Mouse (Mus musculus): ENCODE data around the gene Rftn1. TPM values are rescaled to one million over a fixed set of nuclear protein-coding genes. Genes with fewer than 3 reads are reported as not detected.

Gene Rftn1
- polyA plus RNA-seq, 1 experiment from 2014 or later: 15.5 TPM

- no peaks in the 10 kb centered on the region for H3K36me3 ChIP-seq (ENCODE audit: control insufficient read depth, insufficient read depth, low read length)
- ATAC-seq (ENCODE audit: low read depth): no peak
- WGBS: 81% methylated on average over 7 of the region's 7 CpGs
- peaks cover 5% of the 10 kb centered on the region; the same call in 1 of the 2 replicates for H3K4me1 ChIP-seq (ENCODE audit: control insufficient read depth, insufficient read depth, low read length)
- no peak overlapping the region for H3K9ac ChIP-seq (ENCODE audit: low read depth, low read length)
- H3K4me3 ChIP-seq (ENCODE audit: low read depth, low read length): no peak overlapping the region
- H3K27ac ChIP-seq (replicated peaks; ENCODE audit: low read depth, low read length): no peak overlapping the region
- DNase-seq (ENCODE audit: low spot score): no peak
- no peaks in the 10 kb centered on the region for H3K9me3 ChIP-seq (ENCODE audit: control insufficient read depth, low read length)
- no peaks in the 10 kb centered on the region for H3K27me3 ChIP-seq (replicated peaks; ENCODE audit: control insufficient read depth, insufficient read depth, low read length)
- no peak overlapping the region for H3K4me2 ChIP-seq (ENCODE audit: low read depth, low read length)
Measured at GRCm38 (mm10) chr17:50054586-50054985, 135.9 kb downstream of the Rftn1 start.

GRCm38 (mm10) chr17:50053961-50054360 is 136.5 kb downstream of the Rftn1 start:
- 88% methylated on average over 1 of the region's 1 CpGs for WGBS
- ATAC-seq (ENCODE audit: low read depth) (no peak), DNase-seq (ENCODE audit: low spot score) (no peak)
- Histone ChIP-seq H3K27ac (replicated peaks; ENCODE audit: low read depth, low read length) (no peak overlapping the region), H3K36me3 (ENCODE audit: control insufficient read depth, insufficient read depth, low read length) (no peaks in the 10 kb centered on the region), H3K4me3 (ENCODE audit: low read depth, low read length) (no peak overlapping the region), H3K27me3 (replicated peaks; ENCODE audit: control insufficient read depth, insufficient read depth, low read length) (no peaks in the 10 kb centered on the region), H3K4me1 (ENCODE audit: control insufficient read depth, insufficient read depth, low read length) (peaks cover 5% of the 10 kb centered on the region; the same call in 1 of the 2 replicates), H3K9ac (ENCODE audit: low read depth, low read length) (no peak overlapping the region), H3K9me3 (ENCODE audit: control insufficient read depth, low read length) (no peaks in the 10 kb centered on the region), H3K4me2 (ENCODE audit: low read depth, low read length) (no peak overlapping the region)

DNA sequence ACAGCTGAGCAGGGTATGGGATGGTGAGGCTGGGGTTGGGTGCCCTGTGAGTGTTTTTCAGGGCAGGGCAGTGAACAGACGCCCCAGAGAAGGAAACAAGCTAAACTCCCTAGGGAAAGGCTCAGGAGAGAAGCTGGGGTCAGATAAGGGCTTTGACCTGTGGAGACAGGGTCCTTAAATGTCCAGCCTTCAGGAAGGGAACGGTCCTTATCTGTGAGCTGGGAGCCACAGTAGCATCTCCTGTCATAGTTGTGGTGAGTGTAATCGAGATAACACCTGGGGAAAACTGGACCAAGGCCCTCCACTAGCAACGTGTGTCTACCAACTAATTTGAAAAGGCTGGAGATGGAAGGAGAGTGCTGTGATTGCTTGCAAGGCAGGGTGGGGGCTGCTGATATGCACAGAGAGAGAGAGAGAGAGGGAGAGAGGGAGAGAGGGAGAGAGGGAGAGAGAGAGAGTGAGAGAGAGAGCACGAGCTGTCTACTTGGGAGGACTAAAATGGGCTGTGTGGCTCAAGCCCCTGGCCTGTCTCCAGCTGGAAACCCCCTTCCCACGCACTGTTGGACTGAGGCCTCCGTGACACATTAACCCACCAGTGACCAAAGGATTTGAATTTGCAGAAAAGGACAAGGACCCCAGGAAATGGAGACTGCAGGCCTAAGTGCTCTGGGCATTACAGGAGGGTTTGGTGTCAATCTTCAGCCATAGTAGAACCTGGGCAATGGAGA is 137.6 kb downstream of the Rftn1 start:
- no peaks in the 10 kb centered on the region for H3K27me3 ChIP-seq (replicated peaks; ENCODE audit: control insufficient read depth, insufficient read depth, low read length)
- H3K9ac ChIP-seq (ENCODE audit: low read depth, low read length): no peak overlapping the region
- H3K4me1 ChIP-seq (ENCODE audit: control insufficient read depth, insufficient read depth, low read length): peaks cover 5% of the 10 kb centered on the region; the same call in 1 of the 2 replicates
- WGBS: 50% methylated on average over 7 of the region's 7 CpGs
- DNase-seq (ENCODE audit: low spot score) (no peak), ATAC-seq (ENCODE audit: low read depth) (no peak)
- H3K9me3 ChIP-seq (ENCODE audit: control insufficient read depth, low read length): no peaks in the 10 kb centered on the region
- H3K36me3 ChIP-seq (ENCODE audit: control insufficient read depth, insufficient read depth, low read length): no peaks in the 10 kb centered on the region
- H3K27ac ChIP-seq (replicated peaks; ENCODE audit: low read depth, low read length): no peak overlapping the region
- no peak overlapping the region for H3K4me2 ChIP-seq (ENCODE audit: low read depth, low read length)
- H3K4me3 ChIP-seq (ENCODE audit: low read depth, low read length): no peak overlapping the region

- ATAC-seq (ENCODE audit: low read depth) (no peak), DNase-seq (ENCODE audit: low spot score) (no peak)
- H3K9me3 ChIP-seq (ENCODE audit: control insufficient read depth, low read length): no peaks in the 10 kb centered on the region
- H3K36me3 ChIP-seq (ENCODE audit: control insufficient read depth, insufficient read depth, low read length): no peaks in the 10 kb centered on the region
- WGBS: 72% methylated on average over 9 of the region's 9 CpGs
- no peak overlapping the region for H3K27ac ChIP-seq (replicated peaks; ENCODE audit: low read depth, low read length)
- H3K4me1 ChIP-seq (ENCODE audit: control insufficient read depth, insufficient read depth, low read length): peaks cover 5% of the 10 kb centered on the region; the same call in 1 of the 2 replicates
- no peaks in the 10 kb centered on the region for H3K27me3 ChIP-seq (replicated peaks; ENCODE audit: control insufficient read depth, insufficient read depth, low read length)
- H3K9ac ChIP-seq (ENCODE audit: low read depth, low read length): no peak overlapping the region
- H3K4me3 ChIP-seq (ENCODE audit: low read depth, low read length): no peak overlapping the region
- no peak overlapping the region for H3K4me2 ChIP-seq (ENCODE audit: low read depth, low read length)
Measured at GRCm38 (mm10) chr17:50050456-50050855, 140.0 kb downstream of the Rftn1 start.

GRCm38 (mm10) chr17:50048209-50048608 is 142.3 kb downstream of the Rftn1 start:
- Histone ChIP-seq H3K9ac (ENCODE audit: low read depth, low read length) (no peak overlapping the region), H3K4me2 (ENCODE audit: low read depth, low read length) (no peak overlapping the region), H3K4me3 (ENCODE audit: low read depth, low read length) (no peak overlapping the region), H3K27ac (replicated peaks; ENCODE audit: low read depth, low read length) (no peak overlapping the region), H3K27me3 (replicated peaks; ENCODE audit: control insufficient read depth, insufficient read depth, low read length) (no peaks in the 10 kb centered on the region), H3K9me3 (ENCODE audit: control insufficient read depth, low read length) (no peaks in the 10 kb centered on the region), H3K4me1 (ENCODE audit: control insufficient read depth, insufficient read depth, low read length) (0 out of 2 replicates have a peak, but pooled peaks cover 5% of the 10 kb centered on the region), H3K36me3 (ENCODE audit: control insufficient read depth, insufficient read depth, low read length) (no peaks in the 10 kb centered on the region)
- ATAC-seq (ENCODE audit: low read depth): no peak
- no peak for DNase-seq (ENCODE audit: low spot score)
- 70% methylated on average over 9 of the region's 9 CpGs for WGBS

GRCm38 (mm10) chr17:50047182-50047581 is 143.3 kb downstream of the Rftn1 start:
- WGBS: 90% methylated on average over 12 of the region's 12 CpGs
- no peaks in the 10 kb centered on the region for H3K36me3 ChIP-seq (ENCODE audit: control insufficient read depth, insufficient read depth, low read length)
- no peaks in the 10 kb centered on the region for H3K27me3 ChIP-seq (replicated peaks; ENCODE audit: control insufficient read depth, insufficient read depth, low read length)
- H3K9me3 ChIP-seq (ENCODE audit: control insufficient read depth, low read length): no peaks in the 10 kb centered on the region
- 0 out of 2 replicates have a peak, but pooled peaks cover 5% of the 10 kb centered on the region for H3K4me1 ChIP-seq (ENCODE audit: control insufficient read depth, insufficient read depth, low read length)
- H3K4me2 ChIP-seq (ENCODE audit: low read depth, low read length): no peak overlapping the region
- H3K4me3 ChIP-seq (ENCODE audit: low read depth, low read length): no peak overlapping the region
- no peak overlapping the region for H3K9ac ChIP-seq (ENCODE audit: low read depth, low read length)
- DNase-seq (ENCODE audit: low spot score) (no peak), ATAC-seq (ENCODE audit: low read depth) (no peak)
- H3K27ac ChIP-seq (replicated peaks; ENCODE audit: low read depth, low read length): no peak overlapping the region

GRCm38 (mm10) chr17:50040727-50041410 is 149.6 kb downstream of the Rftn1 start:
- Histone ChIP-seq H3K36me3 (ENCODE audit: control insufficient read depth, insufficient read depth, low read length) (no peaks in the 10 kb centered on the region), H3K27me3 (replicated peaks; ENCODE audit: control insufficient read depth, insufficient read depth, low read length) (no peaks in the 10 kb centered on the region), H3K27ac (replicated peaks; ENCODE audit: low read depth, low read length) (no peak overlapping the region), H3K9me3 (ENCODE audit: control insufficient read depth, low read length) (no peaks in the 10 kb centered on the region), H3K4me1 (ENCODE audit: control insufficient read depth, insufficient read depth, low read length) (no peaks in the 10 kb centered on the region), H3K4me2 (ENCODE audit: low read depth, low read length) (no peak overlapping the region), H3K4me3 (ENCODE audit: low read depth, low read length) (no peak overlapping the region), H3K9ac (ENCODE audit: low read depth, low read length) (no peak overlapping the region)
- WGBS: 87% methylated on average over 3 of the region's 3 CpGs
- ATAC-seq (ENCODE audit: low read depth) (no peak), DNase-seq (ENCODE audit: low spot score) (no peak)

GRCm38 (mm10) chr17:50037882-50038665 is 152.4 kb downstream of the Rftn1 start:
- H3K4me1 ChIP-seq (ENCODE audit: control insufficient read depth, insufficient read depth, low read length): no peaks in the 10 kb centered on the region
- H3K27me3 ChIP-seq (replicated peaks; ENCODE audit: control insufficient read depth, insufficient read depth, low read length): no peaks in the 10 kb centered on the region
- H3K4me3 ChIP-seq (ENCODE audit: low read depth, low read length): no peak overlapping the region
- H3K27ac ChIP-seq (replicated peaks; ENCODE audit: low read depth, low read length): no peak overlapping the region
- WGBS: 86% methylated on average over 10 of the region's 10 CpGs
- DNase-seq (ENCODE audit: low spot score) (no peak), ATAC-seq (ENCODE audit: low read depth) (no peak)
- no peak overlapping the region for H3K9ac ChIP-seq (ENCODE audit: low read depth, low read length)
- H3K4me2 ChIP-seq (ENCODE audit: low read depth, low read length): no peak overlapping the region
- no peaks in the 10 kb centered on the region for H3K9me3 ChIP-seq (ENCODE audit: control insufficient read depth, low read length)
- H3K36me3 ChIP-seq (ENCODE audit: control insufficient read depth, insufficient read depth, low read length): no peaks in the 10 kb centered on the region

Data from embryonic facial prominence, embryonic 14.5 days (tissue).